Mouse (Mus musculus) ES-Bruce4 (cell line): ENCODE results near the gene Zfp11. TPM values are rescaled to one million over a fixed set of nuclear protein-coding genes. Genes with fewer than 3 reads are reported as not detected.
A peak's percentile ranks its signal among the peaks of the same experiment; 100 is the strongest.

Experiments used
- H3K27ac ChIP-seq: 2 replicates; pipeline ENCODE4 v1.5.1; 2012; ENCODE audit warnings: low read length, inconsistent platforms; ENCODE audit not compliant: insufficient read depth
- H3K27me3 ChIP-seq: 2 replicates; pipeline ENCODE4 v1.6.1; 2012; ENCODE audit warnings: mild to moderate bottlenecking, low read length, inconsistent platforms; ENCODE audit not compliant: control insufficient read depth, poor library complexity, insufficient read depth, severe bottlenecking
- H3K36me3 ChIP-seq: 2 replicates; pipeline ENCODE4 v1.6.1; 2012; ENCODE audit warnings: inconsistent platforms, mild to moderate bottlenecking, low read length, moderate library complexity; ENCODE audit not compliant: control insufficient read depth, poor library complexity, insufficient read depth, severe bottlenecking
- H3K4me1 ChIP-seq: one replicate; pipeline ENCODE4 v1.8.1; 2011; ENCODE audit warnings: low read length; ENCODE audit not compliant: control insufficient read depth, insufficient read depth
- H3K4me3 ChIP-seq: 2 replicates; pipeline ENCODE4 v1.5.1; 2011; ENCODE audit warnings: low read depth, mild to moderate bottlenecking, low read length
- H3K9ac ChIP-seq: 2 replicates; pipeline ENCODE4 v1.6.1; 2012; ENCODE audit warnings: low read depth, mild to moderate bottlenecking, inconsistent platforms; ENCODE audit not compliant: poor library complexity, severe bottlenecking
- H3K9me3 ChIP-seq: replicated peaks from 2 replicates; pipeline ENCODE4 v1.6.1; 2012; ENCODE audit warnings: mild to moderate bottlenecking, low read length, inconsistent platforms; ENCODE audit not compliant: control insufficient read depth, poor library complexity, insufficient read depth, severe bottlenecking
- CTCF ChIP-seq: IDR thresholded peaks from one replicate; pipeline ENCODE4 v1.8.1; 2011; ENCODE audit warnings: low read depth, low read length
- EP300 ChIP-seq: IDR thresholded peaks from 2 replicates; pipeline ENCODE4 v1.6.1; 2011; ENCODE audit warnings: low read depth, low read length; ENCODE audit not compliant: insufficient read depth
- POLR2A ChIP-seq: IDR thresholded peaks from one replicate; pipeline ENCODE4 v1.8.1; 2011; ENCODE audit warnings: low read length; ENCODE audit not compliant: insufficient read depth
- polyA plus RNA-seq: library from polyadenylated mRNA; stranded (reverse); fragments of >200 nt; gene quantifications from 2 replicates; pipeline ENCODE4 v1.2.4, GENCODE M21; 2011; ENCODE audit warnings: low read depth; ENCODE audit not compliant: missing spikeins, insufficient read depth, insufficient read length

Gene Zfp11
- polyA plus RNA-seq, result 4.1 TPM in 2 replicates

GRCm38 (mm10) chr5:129670036-129670458 is at the start of gene Zfp11:
Zfp11 (minus strand) TSS chr5:129670099.
- Histone ChIP-seq H3K4me3 (peak within 1 kb of the TSS; percentile 77), H3K9ac (peak within 1 kb of the TSS; percentile 86), H3K36me3 (no peaks in the 10 kb centered on the region), H3K4me1 (no peaks in the 10 kb centered on the region), H3K27me3 (no peaks in the 10 kb centered on the region), H3K27ac (no peak within 1 kb of the TSS), H3K9me3 (no peaks in the 10 kb centered on the region; the same call in 1 of the 2 replicates)
- 0 out of 2 replicates have a peak, but pooled peaks have one; percentile 18 for TF ChIP-seq EP300
- TF ChIP-seq POLR2A, result peak; percentile 87
- no peak for TF ChIP-seq CTCF

GRCm38 (mm10) chr5:129717016-129717415 is 47.1 kb upstream of the Zfp11 start:
- Histone ChIP-seq H3K9me3 (no peaks in the 10 kb centered on the region), H3K9ac (no peak overlapping the region), H3K27ac (no peak overlapping the region), H3K4me3 (no peak overlapping the region), H3K4me1 (no peaks in the 10 kb centered on the region), H3K27me3 (no peaks in the 10 kb centered on the region), H3K36me3 (peaks cover 15% of the 10 kb centered on the region)
- TF ChIP-seq EP300 (no peak), CTCF (no peak), POLR2A (no peak)

- Histone ChIP-seq H3K9ac (peak within 1 kb of the TSS; percentile 28), H3K36me3 (peaks cover 15% of the 10 kb centered on the region), H3K27ac (no peak within 1 kb of the TSS)
Observed at GRCm38 (mm10) chr5:129715326-129715861, 45.5 kb upstream of the Zfp11 start, which contains the start of gene Mrps17. Mrps17 (plus strand) TSS chr5:129715497.

GRCm38 (mm10) chr5:129708412-129708811 is 38.5 kb upstream of the Zfp11 start, which contains the start of gene Sept14:
Sept14 (minus strand) TSS chr5:129708512.
- Histone ChIP-seq H3K27me3 (no peaks in the 10 kb centered on the region; the same call in 1 of the 2 replicates), H3K4me1 (no peaks in the 10 kb centered on the region), H3K9me3 (no peaks in the 10 kb centered on the region), H3K4me3 (no peak within 1 kb of the TSS), H3K9ac (no peak within 1 kb of the TSS), H3K36me3 (no peaks in the 10 kb centered on the region), H3K27ac (no peak within 1 kb of the TSS)
- TF ChIP-seq POLR2A (no peak), EP300 (no peak), CTCF (no peak)

More at GRCm38 (mm10) chr5:129715326-129715861, 45.5 kb upstream of the Zfp11 start, which contains the start of gene Mrps17:
- TF ChIP-seq POLR2A (peak; percentile 43), CTCF (no peak)
- no peaks in the 10 kb centered on the region for H3K9me3 ChIP-seq
- peak within 1 kb of the TSS; percentile 77 for H3K4me3 ChIP-seq
- H3K27me3 ChIP-seq, result no peaks in the 10 kb centered on the region
- no peaks in the 10 kb centered on the region for H3K4me1 ChIP-seq

- Histone ChIP-seq H3K9ac (no peak overlapping the region), H3K4me1 (no peaks in the 10 kb centered on the region), H3K36me3 (no peaks in the 10 kb centered on the region), H3K27me3 (peaks cover 1% of the 10 kb centered on the region; the same call in 1 of the 2 replicates), H3K9me3 (no peaks in the 10 kb centered on the region), H3K4me3 (no peak overlapping the region), H3K27ac (no peak overlapping the region)
- TF ChIP-seq CTCF (no peak), POLR2A (no peak), EP300 (no peak)
Observed at GRCm38 (mm10) chr5:129703368-129703767, 33.5 kb upstream of the Zfp11 start.

GRCm38 (mm10) chr5:129701706-129702105 is 31.8 kb upstream of the Zfp11 start:
- Histone ChIP-seq H3K27ac (no peak overlapping the region), H3K9ac (no peak overlapping the region), H3K27me3 (peaks cover 1% of the 10 kb centered on the region; the same call in 1 of the 2 replicates), H3K4me1 (no peaks in the 10 kb centered on the region), H3K4me3 (no peak overlapping the region), H3K36me3 (no peaks in the 10 kb centered on the region), H3K9me3 (no peaks in the 10 kb centered on the region; the same call in 1 of the 2 replicates)
- TF ChIP-seq CTCF, result no peak
- no peak for TF ChIP-seq POLR2A
- TF ChIP-seq EP300, result no peak
